18 mouse cellular contexts compared by ENCODE assay signal in the genomic region with DNA sequence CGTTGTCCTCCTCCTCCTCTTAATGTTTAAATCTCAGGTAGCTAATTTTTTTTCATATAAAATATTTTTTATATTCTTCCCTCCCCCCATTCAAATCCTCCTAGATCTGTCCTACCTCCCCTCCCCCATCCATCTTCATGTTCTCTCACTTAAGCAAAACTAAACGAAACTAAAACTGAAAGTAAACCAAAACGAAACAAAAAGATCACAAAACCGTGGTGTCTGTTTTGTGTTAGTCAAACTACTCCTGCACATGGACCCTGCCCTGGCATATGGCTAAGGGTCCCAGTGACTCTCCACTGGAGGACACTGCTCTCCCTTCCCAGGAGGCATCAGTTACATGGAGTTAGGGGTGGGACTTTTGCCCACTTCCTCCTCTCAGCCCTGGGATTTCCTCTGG. TPM values are rescaled to one million over a fixed set of nuclear protein-coding genes. Genes with fewer than 3 reads are reported as not detected.
DNase-seq lines count a peak whose midpoint lies in the region; ATAC-seq and TF ChIP-seq lines count a peak whose summit lies in the region.
"Had no signal": no experiment of that assay in that cellular context is flagged by ENCODE, and none has a peak within 500 bp of the region (broad histone marks: within the 10 kb centered on the region; RNA-seq: fewer than 3 reads in every experiment).

No protein-coding gene starts in this region.

- DNase-seq in heart, postnatal 36 days = no peak
- no peak for DNase-seq in spleen, adult 2 months (ENCODE audit: low read depth in 1 of 2, low spot score in 2 of 2)
- no peak for DNase-seq in spleen, postnatal 36 days (ENCODE audit: low spot score in 2 of 2)
- peak; percentile 52 for DNase-seq in induced T-regulatory cell, adult 2 months (ENCODE audit: low read depth)
- no peak for DNase-seq in stomach, postnatal 0 days (ENCODE audit: low spot score)
- DNase-seq in right cerebral cortex, postnatal 4 days = no peak
- DNase-seq in spleen, postnatal 10 days (ENCODE audit: low spot score in 2 of 2) = no peak
- DNase-seq: cerebellum, adult 11-12 months; forebrain, postnatal 0 days; heart, adult 18-20 months; right cerebral cortex, postnatal 25 days; thymus, postnatal 36 days had no signal

- no peaks in the 10 kb centered on the region for H3K4me1 ChIP-seq in heart, embryonic 14.5 days (ENCODE audit: control insufficient read depth in 2 of 2, insufficient read depth in 2 of 2, low read length in 2 of 2)
- no peaks in the 10 kb centered on the region for H3K4me1 ChIP-seq in spleen, adult 2 months (ENCODE audit: control insufficient read depth, insufficient read depth, insufficient read length)
- no peaks in the 10 kb centered on the region for H3K4me1 ChIP-seq in stomach, postnatal 0 days (replicated peaks; ENCODE audit: control insufficient read depth, insufficient read depth)
- H3K4me1 ChIP-seq: hindbrain, embryonic 15.5 days; limb, embryonic 12.5 days had no signal

- intact Hi-C loops in heart, postnatal 36 days (cut with DNase I) = no loop called here

- no peak overlapping the region for H3K4me3 ChIP-seq in heart, embryonic 14.5 days (ENCODE audit: control insufficient read depth in 1 of 2, insufficient read depth in 1 of 2, low read depth in 1 of 2, low read length in 2 of 2)
- H3K4me3 ChIP-seq in spleen, adult 2 months (ENCODE audit: extremely low read depth, insufficient read depth, insufficient read length) = peak overlapping the region; percentile 43; the same call in 1 of the 2 replicates
- peak overlapping the region; percentile 27 for H3K4me3 ChIP-seq in stomach, postnatal 0 days (ENCODE audit: low read depth, low read length)
- H3K4me3 ChIP-seq: hindbrain, embryonic 15.5 days; limb, embryonic 12.5 days; midbrain, embryonic 12.5 days had no signal

- no peak overlapping the region for H3K9ac ChIP-seq in heart, embryonic 14.5 days (ENCODE audit: low read length)
- no peak overlapping the region for H3K9ac ChIP-seq in stomach, postnatal 0 days (ENCODE audit: low read length)
- H3K9ac ChIP-seq: forebrain, postnatal 0 days; hindbrain, embryonic 15.5 days; limb, embryonic 12.5 days; midbrain, embryonic 12.5 days had no signal

- peak overlapping the region; percentile 5; the same call in 1 of the 2 replicates for H3K4me2 ChIP-seq in heart, embryonic 14.5 days (ENCODE audit: low read length)
- peak overlapping the region; percentile 38 for H3K4me2 ChIP-seq in stomach, postnatal 0 days (replicated peaks; ENCODE audit: low read depth)
- H3K4me2 ChIP-seq: hindbrain, embryonic 15.5 days; limb, embryonic 12.5 days had no signal

- no peak for TF ChIP-seq EP300 in stomach, postnatal 0 days (optimal IDR thresholded peaks at IDR 0.05)

- WGBS in heart, embryonic 14.5 days = 61% methylated on average over 4 of the region's 4 CpGs
- WGBS in spleen, adult 2 months = 31% methylated on average over 4 of the region's 4 CpGs
- 39% methylated on average over 4 of the region's 4 CpGs for WGBS in stomach, postnatal 0 days

- H3K9me3 ChIP-seq in heart, embryonic 14.5 days (ENCODE audit: control insufficient read depth, low read length) = no peaks in the 10 kb centered on the region
- H3K9me3 ChIP-seq in stomach, postnatal 0 days (ENCODE audit: control insufficient read depth, low read length) = no peaks in the 10 kb centered on the region
- H3K9me3 ChIP-seq: hindbrain, embryonic 15.5 days; limb, embryonic 12.5 days; midbrain, embryonic 12.5 days had no signal

- no peak for TF ChIP-seq POLR2A in spleen, adult 2 months (IDR thresholded peaks at IDR 0.05; ENCODE audit: low read depth, low read length)

- ATAC-seq in heart, embryonic 14.5 days (ENCODE audit: insufficient number of reproducible peaks, insufficient read depth, low FRiP score, low read depth) = no peak
- no peak for ATAC-seq in stomach, postnatal 0 days (ENCODE audit: low FRiP score, low TSS enrichment)
- ATAC-seq: forebrain, postnatal 0 days had no signal

- no peak for TF ChIP-seq CTCF in spleen, adult 2 months (IDR thresholded peaks at IDR 0.05; ENCODE audit: extremely low read depth, insufficient read depth, insufficient read length, insufficient replicate concordance)
- no peak for TF ChIP-seq CTCF in stomach, postnatal 0 days (IDR thresholded peaks at IDR 0.05; ENCODE audit: low read depth)

- H3K27me3 ChIP-seq in heart, embryonic 14.5 days (ENCODE audit: control insufficient read depth, insufficient read depth, low read length) = no peaks in the 10 kb centered on the region
- H3K27me3 ChIP-seq in spleen, adult 2 months (ENCODE audit: control insufficient read depth, insufficient read depth, low read length) = no peaks in the 10 kb centered on the region
- no peaks in the 10 kb centered on the region for H3K27me3 ChIP-seq in stomach, postnatal 0 days (ENCODE audit: control insufficient read depth, insufficient read depth, low read length)
- H3K27me3 ChIP-seq: hindbrain, embryonic 15.5 days; limb, embryonic 12.5 days had no signal

- no peaks in the 10 kb centered on the region for H3K36me3 ChIP-seq in heart, embryonic 14.5 days (ENCODE audit: control insufficient read depth, insufficient read depth, low read length)
- H3K36me3 ChIP-seq in spleen, adult 2 months (ENCODE audit: control insufficient read depth, insufficient read depth, low read length) = no peaks in the 10 kb centered on the region
- H3K36me3 ChIP-seq in stomach, postnatal 0 days (ENCODE audit: control insufficient read depth, insufficient read depth, low read length) = no peaks in the 10 kb centered on the region
- H3K36me3 ChIP-seq: hindbrain, embryonic 15.5 days; limb, embryonic 12.5 days; midbrain, embryonic 12.5 days had no signal

- no peak overlapping the region for H3K27ac ChIP-seq in heart, embryonic 14.5 days (replicated peaks in 1 of 2; ENCODE audit: control insufficient read depth in 1 of 2, insufficient read depth in 1 of 2, low read depth in 2 of 2, low read length in 2 of 2)
- no peak overlapping the region for H3K27ac ChIP-seq in spleen, adult 2 months (ENCODE audit: insufficient read depth, low read length)
- no peak overlapping the region for H3K27ac ChIP-seq in stomach, postnatal 0 days (replicated peaks)
- H3K27ac ChIP-seq: hindbrain, embryonic 15.5 days; limb, embryonic 12.5 days; midbrain, embryonic 12.5 days had no signal

RNA-seq across cellular contexts. Expression of a gene that starts 38.3 kb away (rescaled TPM):
- 0.86 and 1.0 TPM in 2 replicates for polyA plus RNA-seq in heart, embryonic 14.5 days (2014; fragmentation: Nextera tagmentation; extraction: Ambion mirVana)
- total RNA-seq in heart, postnatal 36 days (2021) = 1 to 10 TPM; 2.1 to 2.3 TPM
- 1.2 and 1.7 TPM in 2 replicates for polyA plus RNA-seq in spleen, adult 2 months (2012; rRNA removed)
- polyA plus RNA-seq in stomach, postnatal 0 days (2015; fragmentation: Nextera tagmentation; extraction: Ambion mirVana) = 13.4 and 14.6 TPM in 2 replicates

RNA-seq across cellular contexts. Expression of a gene that starts 55.7 kb away (rescaled TPM):
- polyA plus RNA-seq in heart, embryonic 14.5 days (2014; fragmentation: Nextera tagmentation; extraction: Ambion mirVana) = not detected in 2 replicates
- total RNA-seq in heart, postnatal 36 days (2021) = not detected
- not detected in 2 replicates for polyA plus RNA-seq in spleen, adult 2 months (2012; rRNA removed)
- not detected in 2 replicates for polyA plus RNA-seq in stomach, postnatal 0 days (2015; fragmentation: Nextera tagmentation; extraction: Ambion mirVana)
- total RNA-seq: heart, adult 18-20 months; neutrophil, adult 5-6 weeks had no signal
- polyA plus RNA-seq: large intestine, adult 2 months; limb, embryonic 12.5 days had no signal

Comparison
In these comparisons a context has a peak if more than half of its experiments do, and no peak if none do; other contexts are left out.
1. H3K4me3 ChIP-seq: peak in spleen, adult 2 months (single experiment) and stomach, postnatal 0 days (single experiment); none in heart, embryonic 14.5 days (0 of 2).